Mouse (Mus musculus): ENCODE measurements around the gene Zbtb34. TPM values are rescaled to one million over a fixed set of nuclear protein-coding genes. Genes with fewer than 3 reads are reported as not detected.

The Zbtb34 gene
- polyA plus RNA-seq, 1 experiment = 5.7 TPM

DNA sequence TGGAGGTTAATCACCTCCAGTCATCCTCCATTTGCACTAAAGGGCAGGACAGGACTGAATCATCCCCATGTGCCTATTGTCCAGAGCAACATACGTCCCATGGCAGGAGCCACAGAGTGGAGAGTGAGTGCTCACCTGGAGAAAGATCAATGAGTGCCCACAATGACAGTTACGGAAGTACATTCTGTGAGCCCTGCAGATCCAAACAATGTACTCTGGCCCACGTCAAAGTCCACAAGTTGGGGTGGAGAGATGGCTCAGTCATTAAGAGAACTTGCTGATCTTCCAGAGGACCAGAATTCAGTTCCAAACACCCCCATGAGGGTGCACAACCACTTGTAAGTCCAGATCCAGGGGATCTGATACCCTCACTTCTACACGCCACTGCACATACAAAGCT is 67.2 kb downstream of the Zbtb34 start:
- WGBS = 81% methylated on average over 4 of the region's 4 CpGs
- H3K27ac ChIP-seq (ENCODE audit: control insufficient read depth, insufficient read depth, low read depth, low read length, poor library complexity) = no peak overlapping the region
- no peak for TF ChIP-seq CTCF (IDR thresholded peaks at IDR 0.05; ENCODE audit: control insufficient read depth, insufficient read depth, low read length)
- TF ChIP-seq POLR2A (IDR thresholded peaks at IDR 0.05; ENCODE audit: borderline replicate concordance, control insufficient read depth, low read depth, low read length) = no peak

DNA sequence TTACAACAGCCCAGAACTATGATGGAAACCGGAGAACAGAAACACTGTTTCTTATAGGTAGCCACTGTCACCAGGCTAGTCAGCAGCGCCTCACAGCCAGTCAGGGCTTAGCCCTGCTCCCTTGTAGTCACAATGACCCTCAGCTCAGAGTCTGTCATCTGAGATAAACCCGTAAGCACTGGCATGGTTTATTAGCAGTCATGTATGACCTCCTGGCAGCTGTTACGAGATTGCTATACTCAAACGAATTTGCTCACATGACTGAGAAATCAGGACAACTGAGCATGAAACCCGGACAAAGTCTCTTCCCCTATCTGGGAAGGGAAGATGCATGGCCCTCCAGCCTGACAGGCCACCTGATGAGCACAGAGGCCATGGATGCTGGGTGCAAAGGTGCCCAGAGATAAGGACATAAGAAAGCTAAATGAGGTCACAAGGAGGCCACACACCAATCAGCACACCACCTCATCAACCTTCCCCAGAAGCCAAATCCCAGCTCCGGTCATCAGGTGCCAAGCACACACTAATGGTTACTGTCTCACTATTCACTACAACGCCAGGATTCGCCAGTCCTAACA is 69.9 kb downstream of the Zbtb34 start:
- no peak overlapping the region for H3K27ac ChIP-seq (ENCODE audit: control insufficient read depth, insufficient read depth, low read depth, low read length, poor library complexity)
- TF ChIP-seq CTCF (IDR thresholded peaks at IDR 0.05; ENCODE audit: control insufficient read depth, insufficient read depth, low read length) (no peak), POLR2A (IDR thresholded peaks at IDR 0.05; ENCODE audit: borderline replicate concordance, control insufficient read depth, low read depth, low read length) (no peak)
- H3K4me1 ChIP-seq (ENCODE audit: control insufficient read depth, insufficient read depth, low read length) = peaks cover 2% of the 10 kb centered on the region; the same call in 1 of the 2 replicates
- H3K4me3 ChIP-seq (replicated peaks; ENCODE audit: control insufficient read depth, low read depth, low read length) = no peak overlapping the region
- WGBS = 73% methylated on average over 9 of the region's 9 CpGs

More for the DNA sequence above, 67.2 kb downstream of the Zbtb34 start:
- Histone ChIP-seq H3K4me1 (ENCODE audit: control insufficient read depth, insufficient read depth, low read length) (peaks cover 2% of the 10 kb centered on the region; the same call in 1 of the 2 replicates), H3K4me3 (replicated peaks; ENCODE audit: control insufficient read depth, low read depth, low read length) (no peak overlapping the region)

DNA sequence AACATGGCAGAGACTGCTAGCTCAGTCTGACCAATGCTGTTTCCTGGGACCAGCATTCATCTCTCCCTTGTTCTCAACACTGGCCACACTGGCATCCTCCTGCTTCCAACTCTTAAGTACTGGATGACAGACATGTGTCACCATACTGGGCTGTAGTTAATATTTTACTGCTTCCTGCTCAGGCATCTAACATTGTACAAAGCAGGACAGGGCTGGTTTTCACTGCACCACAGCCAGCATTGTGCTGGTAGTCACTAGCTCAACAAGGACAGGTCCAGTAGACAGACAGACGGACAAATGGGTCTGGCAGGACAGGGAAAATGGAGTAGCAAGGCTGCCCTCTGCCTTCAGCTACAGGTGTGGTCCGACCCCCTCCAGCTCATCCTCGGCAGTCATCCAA is 70.6 kb downstream of the Zbtb34 start:
- no peak overlapping the region for H3K4me3 ChIP-seq (replicated peaks; ENCODE audit: control insufficient read depth, low read depth, low read length)
- no peak for TF ChIP-seq CTCF (IDR thresholded peaks at IDR 0.05; ENCODE audit: control insufficient read depth, insufficient read depth, low read length)
- TF ChIP-seq POLR2A (IDR thresholded peaks at IDR 0.05; ENCODE audit: borderline replicate concordance, control insufficient read depth, low read depth, low read length) = no peak
- WGBS = 76% methylated on average over 3 of the region's 3 CpGs

DNA sequence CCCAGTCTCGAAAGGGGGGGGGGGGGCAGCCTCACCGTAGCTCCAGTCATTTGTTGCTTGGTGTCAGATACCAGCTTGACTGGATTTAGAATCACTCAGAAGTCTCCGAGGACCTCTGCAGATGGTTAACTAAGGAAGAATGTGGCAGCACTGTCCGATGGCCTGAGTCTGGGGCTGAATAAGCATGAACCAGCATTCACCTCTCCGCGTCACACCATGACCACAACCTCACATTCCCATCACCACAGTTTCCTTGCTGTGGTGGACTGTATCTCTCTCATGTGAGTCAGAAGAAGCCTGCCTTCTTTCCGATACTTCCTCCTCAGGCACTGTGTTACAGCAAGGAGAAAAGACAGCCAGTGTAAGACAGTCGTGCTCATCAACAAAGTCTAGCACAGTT is 71.9 kb downstream of the Zbtb34 start:
- Histone ChIP-seq H3K4me1 (ENCODE audit: control insufficient read depth, insufficient read depth, low read length) (peaks cover 4% of the 10 kb centered on the region; the same call in 1 of the 2 replicates), H3K4me3 (replicated peaks; ENCODE audit: control insufficient read depth, low read depth, low read length) (no peak overlapping the region), H3K27ac (ENCODE audit: control insufficient read depth, insufficient read depth, low read depth, low read length, poor library complexity) (no peak overlapping the region)
- TF ChIP-seq POLR2A (IDR thresholded peaks at IDR 0.05; ENCODE audit: borderline replicate concordance, control insufficient read depth, low read depth, low read length) (no peak), CTCF (IDR thresholded peaks at IDR 0.05; ENCODE audit: control insufficient read depth, insufficient read depth, low read length) (no peak)
- 15% methylated on average over 8 of the region's 8 CpGs for WGBS

More for the DNA sequence above, 70.6 kb downstream of the Zbtb34 start:
- Histone ChIP-seq H3K4me1 (ENCODE audit: control insufficient read depth, insufficient read depth, low read length) (peaks cover 2% of the 10 kb centered on the region; the same call in 1 of the 2 replicates), H3K27ac (ENCODE audit: control insufficient read depth, insufficient read depth, low read depth, low read length, poor library complexity) (no peak overlapping the region)

DNA sequence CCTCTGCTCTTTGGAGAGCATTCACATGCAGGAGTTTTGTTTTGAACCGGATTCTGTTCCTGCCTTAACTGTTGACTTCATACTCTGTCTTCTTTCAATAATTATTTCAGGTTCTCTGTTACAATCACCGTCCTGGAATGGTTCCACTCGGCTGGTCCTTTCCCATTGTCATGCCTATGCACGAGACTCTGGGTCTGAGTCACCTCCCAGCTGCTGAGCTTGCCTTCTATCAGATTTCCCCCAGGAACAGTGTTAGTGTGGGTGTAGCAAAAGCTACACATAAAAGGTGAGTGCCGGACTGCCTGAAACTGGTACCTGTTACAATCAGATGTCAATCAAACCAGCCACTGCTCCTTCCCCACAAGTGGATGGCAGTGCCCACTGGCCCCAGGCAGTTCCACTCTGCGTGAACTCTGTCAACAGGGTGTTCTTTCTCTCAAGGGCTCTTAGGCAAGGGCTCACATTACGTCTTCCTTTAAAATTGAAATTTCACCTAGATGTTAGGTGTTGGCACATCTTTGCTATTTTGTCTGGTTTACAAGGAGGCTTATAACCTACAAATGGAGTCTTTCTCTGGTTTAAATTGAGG is 73.8 kb downstream of the Zbtb34 start:
- peaks cover 16% of the 10 kb centered on the region for H3K4me1 ChIP-seq (ENCODE audit: control insufficient read depth, insufficient read depth, low read length)
- no peak for TF ChIP-seq CTCF (IDR thresholded peaks at IDR 0.05; ENCODE audit: control insufficient read depth, insufficient read depth, low read length)
- TF ChIP-seq POLR2A (IDR thresholded peaks at IDR 0.05; ENCODE audit: borderline replicate concordance, control insufficient read depth, low read depth, low read length) = no peak
- no peak overlapping the region for H3K27ac ChIP-seq (ENCODE audit: control insufficient read depth, insufficient read depth, low read depth, low read length, poor library complexity)
- no peak overlapping the region for H3K4me3 ChIP-seq (replicated peaks; ENCODE audit: control insufficient read depth, low read depth, low read length)
- 81% methylated on average over 7 of the region's 7 CpGs for WGBS

Other genes with a start within 250 kb of the Zbtb34 start
- gene Angptl2, start 215.3 kb downstream of the Zbtb34 start, polyA plus RNA-seq (2011; ENCODE audit: insufficient read depth, insufficient read length, low replicate concordance, missing spikeins) = 0.97 and 6.8 TPM in 2 replicates
- gene Ralgps1, start 59.8 kb downstream of the Zbtb34 start, polyA plus RNA-seq (2011; ENCODE audit: insufficient read depth, insufficient read length, low replicate concordance, missing spikeins) = 1.7 and 4.6 TPM in 2 replicates
- gene Zbtb43, start 37.2 kb upstream of the Zbtb34 start, polyA plus RNA-seq (2011; ENCODE audit: insufficient read depth, insufficient read length, low replicate concordance, missing spikeins) = 4.8 and 11.1 TPM in 2 replicates
- gene Lmx1b, start 209.2 kb upstream of the Zbtb34 start, polyA plus RNA-seq (2011; ENCODE audit: insufficient read depth, insufficient read length, low replicate concordance, missing spikeins) = not detected in 2 replicates

All from bone marrow, adult 2 months (tissue).